Mouse (Mus musculus) B cell, adult 67 days (primary cell): Measurements from ENCODE around the gene Alpk3. TPM values are rescaled to one million over a fixed set of nuclear protein-coding genes. Genes with fewer than 3 reads are reported as not detected.

Source experiments
- total RNA-seq, 2 experiments: library from RNA; stranded (reverse); gene quantifications; 4 replicates each; pipeline ENCODE4 v1.2.4; 2023

Gene Alpk3
- total RNA-seq, result under 1 TPM; 0.23 to 0.42 TPM

GRCm38 (mm10) chr7:81057471-81057870, at the start of gene Alpk3:
Gene Alpk3, plus strand, starts transcription at chr7:81057600.

GRCm38 (mm10) chr7:81114555-81114954, 57.2 kb downstream of the Alpk3 start, which contains the start of gene Slc28a1:
Gene Slc28a1, plus strand, starts transcription at chr7:81114799.

Other genes starting within 250 kb of the Alpk3 start
- 100 to 1,000 TPM; 481 to 510 TPM for gene Iqgap1, start 231.6 kb upstream of the Alpk3 start, total RNA-seq
- gene Zscan2, start 196.7 kb upstream of the Alpk3 start, total RNA-seq, result 10 to 100 TPM in 1 of 2 experiments, 1 to 10 TPM in 1; 8.0 to 14.0 TPM
- gene Wdr73, start 156.3 kb upstream of the Alpk3 start, total RNA-seq, result 10 to 100 TPM; 22.1 to 22.9 TPM
- 10 to 100 TPM; 10.4 to 14.0 TPM for gene Nmb, start 152.5 kb upstream of the Alpk3 start, total RNA-seq
- gene Sec11a, start 109.8 kb upstream of the Alpk3 start, total RNA-seq, result 10 to 100 TPM; 71.6 to 79.3 TPM
- gene Zfp592, start 63.9 kb upstream of the Alpk3 start, total RNA-seq, result 100 to 1,000 TPM; 103 to 121 TPM
- gene Slc28a1, start 57.2 kb downstream of the Alpk3 start, total RNA-seq, result not detected
- gene Pde8a, start 156.0 kb downstream of the Alpk3 start, total RNA-seq, result 10 to 100 TPM; 12.8 to 13.7 TPM